Mouse (Mus musculus): Measurements from ENCODE around the gene Abca9. TPM values are rescaled to one million over a fixed set of nuclear protein-coding genes. Genes with fewer than 3 reads are reported as not detected.

Abca9 gene
- polyA plus RNA-seq, 1 experiment from 2014 or later: 2.8 TPM

- no peak overlapping the region for H3K9ac ChIP-seq (replicated peaks)
- H3K4me3 ChIP-seq (replicated peaks): no peak overlapping the region
- no peak overlapping the region for H3K4me2 ChIP-seq
- H3K27ac ChIP-seq (replicated peaks): no peak overlapping the region
- no peaks in the 10 kb centered on the region for H3K9me3 ChIP-seq (replicated peaks)
- no peaks in the 10 kb centered on the region for H3K36me3 ChIP-seq
- no peaks in the 10 kb centered on the region for H3K4me1 ChIP-seq
- no peak for ATAC-seq (ENCODE audit: low FRiP score)
- H3K27me3 ChIP-seq (replicated peaks): no peaks in the 10 kb centered on the region
- 84% methylated on average over 11 of the region's 11 CpGs for WGBS
Observed at GRCm38 (mm10) chr11:110145421-110145820, 22.6 kb downstream of the Abca9 start.

DNA sequence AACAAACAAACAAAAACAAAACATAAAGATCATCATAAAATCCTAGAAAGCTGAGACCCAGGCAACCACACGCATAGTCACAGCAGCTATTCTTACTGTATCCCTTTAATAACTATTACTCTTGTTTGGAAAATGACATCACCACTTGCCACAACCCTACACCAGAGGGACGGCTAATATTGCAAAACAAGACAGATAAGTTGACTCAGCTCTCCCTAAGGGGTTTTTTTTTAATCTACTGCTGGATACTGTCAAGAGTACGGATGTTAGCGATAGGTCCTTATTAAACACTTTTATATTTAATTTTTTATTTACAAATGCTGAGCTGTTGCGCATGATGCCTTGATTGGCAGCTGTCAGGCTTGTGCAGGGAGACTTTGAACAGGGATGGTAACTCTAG, 37.2 kb downstream of the Abca9 start:
- Histone ChIP-seq H3K4me3 (replicated peaks) (no peak overlapping the region), H3K27ac (replicated peaks) (no peak overlapping the region), H3K4me1 (no peaks in the 10 kb centered on the region), H3K4me2 (no peak overlapping the region), H3K27me3 (replicated peaks) (no peaks in the 10 kb centered on the region), H3K9me3 (replicated peaks) (no peaks in the 10 kb centered on the region), H3K36me3 (no peaks in the 10 kb centered on the region), H3K9ac (replicated peaks) (no peak overlapping the region)
- WGBS: 90% methylated on average over 5 of the region's 5 CpGs
- ATAC-seq (ENCODE audit: low FRiP score): no peak

GRCm38 (mm10) chr11:110111137-110111536, 56.9 kb downstream of the Abca9 start:
- no peaks in the 10 kb centered on the region for H3K9me3 ChIP-seq (replicated peaks)

GRCm38 (mm10) chr11:110101437-110101836, 66.6 kb downstream of the Abca9 start:
- ATAC-seq (ENCODE audit: low FRiP score): no peak
- WGBS: 90% methylated on average over 7 of the region's 7 CpGs

More at GRCm38 (mm10) chr11:110111137-110111536, 56.9 kb downstream of the Abca9 start:
- Histone ChIP-seq H3K36me3 (no peaks in the 10 kb centered on the region), H3K4me1 (no peaks in the 10 kb centered on the region), H3K4me2 (no peak overlapping the region), H3K4me3 (replicated peaks) (no peak overlapping the region), H3K9ac (replicated peaks) (no peak overlapping the region), H3K27me3 (replicated peaks) (no peaks in the 10 kb centered on the region), H3K27ac (replicated peaks) (no peak overlapping the region)
- no peak for ATAC-seq (ENCODE audit: low FRiP score)
- 54% methylated on average over 4 of the region's 4 CpGs for WGBS

DNA sequence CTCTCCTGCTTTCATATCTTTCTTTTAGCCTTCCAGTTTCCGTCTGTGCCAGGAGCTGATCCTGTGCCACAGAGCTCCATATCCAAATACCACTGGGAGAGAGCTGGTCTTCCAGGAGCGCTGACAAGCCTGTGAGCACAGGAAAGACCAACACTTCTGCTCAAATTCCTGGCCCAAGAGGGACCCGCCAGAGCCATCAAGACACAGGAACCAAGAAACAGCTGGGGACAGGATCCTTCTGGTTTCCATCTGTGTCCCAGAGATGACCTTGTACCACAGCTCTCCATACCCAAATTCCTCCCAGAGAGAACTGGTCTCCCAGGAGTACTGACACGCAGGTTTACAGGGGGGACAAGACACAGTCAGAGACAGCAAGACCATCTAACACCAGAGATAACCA, 69.1 kb downstream of the Abca9 start:
- Histone ChIP-seq H3K36me3 (no peaks in the 10 kb centered on the region), H3K4me2 (no peak overlapping the region), H3K4me3 (replicated peaks) (no peak overlapping the region), H3K9me3 (replicated peaks) (no peaks in the 10 kb centered on the region), H3K4me1 (no peaks in the 10 kb centered on the region; the same call in 1 of the 2 replicates), H3K27ac (replicated peaks) (no peak overlapping the region), H3K27me3 (replicated peaks) (no peaks in the 10 kb centered on the region), H3K9ac (replicated peaks) (no peak overlapping the region)
- WGBS: 88% methylated on average over 4 of the region's 4 CpGs
- no peak for ATAC-seq (ENCODE audit: low FRiP score)

More at GRCm38 (mm10) chr11:110101437-110101836, 66.6 kb downstream of the Abca9 start:
- no peaks in the 10 kb centered on the region for H3K4me1 ChIP-seq
- no peaks in the 10 kb centered on the region for H3K9me3 ChIP-seq (replicated peaks)
- H3K27ac ChIP-seq (replicated peaks): no peak overlapping the region
- H3K36me3 ChIP-seq: no peaks in the 10 kb centered on the region
- no peak overlapping the region for H3K4me3 ChIP-seq (replicated peaks)
- no peak overlapping the region for H3K9ac ChIP-seq (replicated peaks)
- no peak overlapping the region for H3K4me2 ChIP-seq
- no peaks in the 10 kb centered on the region for H3K27me3 ChIP-seq (replicated peaks)

DNA sequence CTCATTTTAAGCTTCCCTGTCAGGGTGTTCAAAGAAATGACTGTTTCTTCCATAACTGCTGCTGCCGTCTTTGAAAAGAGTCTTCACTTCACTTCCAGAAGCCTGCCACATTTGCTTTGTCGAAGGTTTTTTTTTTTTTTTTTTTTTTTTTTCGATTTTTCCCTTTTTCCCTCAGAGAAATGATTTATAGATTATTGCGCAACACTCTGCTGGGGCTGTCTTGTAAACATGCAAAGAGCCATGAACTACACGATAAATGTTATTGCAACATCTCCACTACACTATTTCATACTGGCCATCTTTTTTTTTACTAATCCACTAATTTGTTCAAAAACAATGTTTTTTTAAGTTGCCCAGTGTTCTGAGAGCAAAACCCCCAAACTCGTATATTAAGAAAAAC, 70.5 kb downstream of the Abca9 start:
- WGBS: 81% methylated on average over 6 of the region's 6 CpGs
- Histone ChIP-seq H3K9ac (replicated peaks) (no peak overlapping the region), H3K4me2 (no peak overlapping the region), H3K9me3 (replicated peaks) (no peaks in the 10 kb centered on the region), H3K27me3 (replicated peaks) (no peaks in the 10 kb centered on the region), H3K27ac (replicated peaks) (no peak overlapping the region), H3K4me1 (no peaks in the 10 kb centered on the region; the same call in 1 of the 2 replicates), H3K4me3 (replicated peaks) (no peak overlapping the region), H3K36me3 (no peaks in the 10 kb centered on the region)
- no peak for ATAC-seq (ENCODE audit: low FRiP score)

DNA sequence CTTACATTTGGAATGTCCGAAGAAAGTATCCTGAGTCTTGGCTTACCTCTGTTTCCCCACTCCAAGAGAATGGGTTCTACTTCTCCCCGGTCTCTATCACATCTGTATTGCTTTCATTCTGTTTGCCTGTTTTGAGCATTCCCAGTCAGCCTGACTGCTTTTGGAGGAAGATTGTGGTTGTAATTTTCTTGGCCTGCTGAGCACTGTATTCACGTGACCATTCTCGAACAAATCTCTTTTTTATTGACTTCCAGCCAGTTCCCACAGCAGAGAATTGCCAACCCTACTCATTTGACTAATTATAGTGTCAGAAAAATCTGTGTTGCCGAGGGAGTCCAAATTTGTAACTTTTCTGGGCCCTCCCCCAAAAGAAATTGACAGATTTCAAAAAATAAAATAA, 72.1 kb downstream of the Abca9 start, which contains the start of gene Abca8a:
Gene Abca8a, minus strand, starts transcription at position 121 of the 400 bp plus-strand sequence.
- H3K36me3 ChIP-seq: no peaks in the 10 kb centered on the region
- H3K27me3 ChIP-seq (replicated peaks): no peaks in the 10 kb centered on the region
- no peak within 1 kb of the TSS for H3K9ac ChIP-seq (replicated peaks)
- no peak for ATAC-seq (ENCODE audit: low FRiP score)
- no peak within 1 kb of the TSS for H3K4me2 ChIP-seq
- H3K4me1 ChIP-seq: no peaks in the 10 kb centered on the region; the same call in 1 of the 2 replicates
- no peak within 1 kb of the TSS for H3K4me3 ChIP-seq (replicated peaks)
- no peak within 1 kb of the TSS for H3K27ac ChIP-seq (replicated peaks)
- H3K9me3 ChIP-seq (replicated peaks): no peaks in the 10 kb centered on the region
- 59% methylated on average over 5 of the region's 5 CpGs for WGBS

GRCm38 (mm10) chr11:110094846-110095380, 73.1 kb downstream of the Abca9 start:
- Histone ChIP-seq H3K9ac (replicated peaks) (no peak overlapping the region), H3K9me3 (replicated peaks) (no peaks in the 10 kb centered on the region), H3K27ac (replicated peaks) (no peak overlapping the region), H3K27me3 (replicated peaks) (no peaks in the 10 kb centered on the region), H3K4me2 (no peak overlapping the region), H3K4me1 (no peaks in the 10 kb centered on the region; the same call in 1 of the 2 replicates), H3K36me3 (no peaks in the 10 kb centered on the region), H3K4me3 (replicated peaks) (no peak overlapping the region)
- ATAC-seq (ENCODE audit: low FRiP score): no peak
- WGBS: 71% methylated on average over 7 of the region's 7 CpGs

GRCm38 (mm10) chr11:110094236-110094635, 73.8 kb downstream of the Abca9 start:
- no peaks in the 10 kb centered on the region for H3K36me3 ChIP-seq
- H3K4me2 ChIP-seq: no peak overlapping the region
- H3K4me3 ChIP-seq (replicated peaks): no peak overlapping the region
- no peak overlapping the region for H3K27ac ChIP-seq (replicated peaks)
- no peaks in the 10 kb centered on the region for H3K9me3 ChIP-seq (replicated peaks)
- ATAC-seq (ENCODE audit: low FRiP score): no peak
- H3K27me3 ChIP-seq (replicated peaks): no peaks in the 10 kb centered on the region
- 79% methylated on average over 3 of the region's 3 CpGs for WGBS
- H3K4me1 ChIP-seq: no peaks in the 10 kb centered on the region; the same call in 1 of the 2 replicates
- no peak overlapping the region for H3K9ac ChIP-seq (replicated peaks)

- Histone ChIP-seq H3K27ac (replicated peaks) (no peak overlapping the region), H3K27me3 (replicated peaks) (no peaks in the 10 kb centered on the region), H3K4me2 (no peak overlapping the region), H3K9ac (replicated peaks) (no peak overlapping the region), H3K9me3 (replicated peaks) (no peaks in the 10 kb centered on the region), H3K4me1 (no peaks in the 10 kb centered on the region; the same call in 1 of the 2 replicates), H3K4me3 (replicated peaks) (no peak overlapping the region), H3K36me3 (no peaks in the 10 kb centered on the region)
- WGBS: 69% methylated on average over 2 of the region's 2 CpGs
- no peak for ATAC-seq (ENCODE audit: low FRiP score)
Observed at GRCm38 (mm10) chr11:110091328-110091727, 76.7 kb downstream of the Abca9 start.

DNA sequence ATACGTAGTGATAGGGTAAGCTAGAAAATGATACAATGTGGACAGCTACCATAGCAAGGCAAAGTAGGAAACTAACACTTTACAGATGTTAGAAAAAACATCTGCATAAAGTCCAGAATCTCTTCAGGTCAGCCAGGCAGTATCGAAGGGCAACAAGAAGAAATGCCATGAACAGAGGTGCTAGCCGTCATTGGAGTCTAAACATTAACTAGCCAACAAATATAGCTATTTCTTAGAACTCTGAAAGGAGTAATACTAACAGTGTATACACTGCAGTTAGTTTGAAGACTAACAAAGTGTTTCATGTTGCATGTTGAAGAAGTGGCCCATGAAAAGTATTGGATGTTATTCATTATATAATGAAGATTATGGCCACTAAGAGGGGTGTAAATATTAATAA, 95.8 kb downstream of the Abca9 start:
- H3K36me3 ChIP-seq: no peaks in the 10 kb centered on the region
- H3K4me3 ChIP-seq (replicated peaks): no peak overlapping the region
- no peak overlapping the region for H3K27ac ChIP-seq (replicated peaks)
- WGBS: 88% methylated on average over 3 of the region's 3 CpGs
- H3K9ac ChIP-seq (replicated peaks): no peak overlapping the region
- H3K4me1 ChIP-seq: no peaks in the 10 kb centered on the region
- H3K27me3 ChIP-seq (replicated peaks): no peaks in the 10 kb centered on the region
- no peak for ATAC-seq (ENCODE audit: low FRiP score)
- no peaks in the 10 kb centered on the region for H3K9me3 ChIP-seq (replicated peaks)
- H3K4me2 ChIP-seq: no peak overlapping the region

- 76% methylated on average over 4 of the region's 4 CpGs for whole genome bisulfite sequencing
- H3K9ac ChIP-seq (replicated peaks): no peak overlapping the region
- H3K4me1 ChIP-seq: no peaks in the 10 kb centered on the region
- H3K27me3 ChIP-seq (replicated peaks): no peaks in the 10 kb centered on the region
- H3K36me3 ChIP-seq: no peaks in the 10 kb centered on the region
- no peak overlapping the region for H3K4me2 ChIP-seq
- no peak overlapping the region for H3K27ac ChIP-seq (replicated peaks)
- H3K9me3 ChIP-seq (replicated peaks): no peaks in the 10 kb centered on the region
- H3K4me3 ChIP-seq (replicated peaks): no peak overlapping the region
- no peak for ATAC-seq (ENCODE audit: low FRiP score)
Observed at GRCm38 (mm10) chr11:110061032-110061431, 107.0 kb downstream of the Abca9 start.
